ENCODE assay signal across 20 mouse cellular contexts in genomic region chr10:86513801-86514200, GRCm38 (mm10). TPM values are rescaled to one million over a fixed set of nuclear protein-coding genes. Genes with fewer than 3 reads are reported as not detected.
DNase-seq lines count a peak whose midpoint lies in the region; ATAC-seq lines count a peak whose summit lies in the region.
"Had no signal": no experiment of that assay in that cellular context is flagged by ENCODE, and none has a peak within 500 bp of the region (broad histone marks: within the 10 kb centered on the region; RNA-seq: fewer than 3 reads in every experiment).

No protein-coding gene starts in this region.

- DNase-seq in adrenal gland, adult (ENCODE audit: inconsistent age in 2 of 2, low spot score in 1 of 2) = peak; percentile 23 to 56
- DNase-seq in adrenal gland, postnatal 25 days = no peak
- DNase-seq in frontal cortex, postnatal 10 days (ENCODE audit: low spot score in 2 of 2) = no peak
- peak; percentile 60 for DNase-seq in right cerebral cortex, adult 18-20 months
- no peak for DNase-seq in right cerebral cortex, postnatal 10 days (ENCODE audit: low spot score in 2 of 2)
- DNase-seq in kidney, postnatal 36 days = no peak
- DNase-seq: B cell, adult 2 months; cerebellum, adult 2 months; cerebellum, postnatal 10 days; embryo, embryonic 11 days; gastrocnemius, postnatal 10 days; heart, adult 18-20 months; heart, postnatal 10 days; heart, postnatal 4 days had no signal

- peak; percentile 100 for ATAC-seq in frontal cortex, adult (ENCODE audit: low TSS enrichment)
- ATAC-seq: activated CD4-positive, CD25-positive, alpha-beta regulatory T cell, adult 4 months; CD4-positive, CD25-positive, alpha-beta regulatory T cell, adult 4 months; forebrain, embryonic 14.5 days; hindbrain, embryonic 16.5 days; Patski had no signal

RNA-seq across cellular contexts. Expression of gene Syn3, which starts 15.1 kb away (rescaled TPM):
- total RNA-seq in adrenal gland, postnatal 25 days (2021) = 3.4 and 5.2 TPM in 2 replicates

Comparison
In these comparisons a context has a peak if more than half of its experiments do, and no peak if none do; other contexts are left out.
1. DNase-seq: peak in adrenal gland, adult (2 of 2) and right cerebral cortex, adult 18-20 months (single experiment); none in adrenal gland, postnatal 25 days (single experiment), frontal cortex, postnatal 10 days (0 of 2), right cerebral cortex, postnatal 10 days (0 of 2) and kidney, postnatal 36 days (0 of 2).